Mouse (Mus musculus): ENCODE measurements around the gene Arap1. TPM values are rescaled to one million over a fixed set of nuclear protein-coding genes. Genes with fewer than 3 reads are reported as not detected.

Gene Arap1
- total and polyA plus RNA-seq, 2 experiments from 2014 or later, result 10.5 to 14.3 TPM

GRCm38 (mm10) chr7:101310327-101311028, 37.4 kb upstream of the Arap1 start:
- ATAC-seq (peak; percentile 98), DNase-seq (peak; percentile 100)
- peak overlapping the region; percentile 82 for H3K27ac ChIP-seq (ENCODE audit: low read depth, low read length)
- H3K27me3 ChIP-seq (ENCODE audit: insufficient read depth, low read length), result no peaks in the 10 kb centered on the region
- under 1% methylated on average over 43 of the region's 43 CpGs for WGBS
- peak; percentile 98 for TF ChIP-seq CTCF (IDR thresholded peaks at IDR 0.05; ENCODE audit: low read depth)
- H3K4me2 ChIP-seq (ENCODE audit: low read depth), result peak overlapping the region; percentile 55
- H3K4me1 ChIP-seq (ENCODE audit: insufficient read depth), result no peaks in the 10 kb centered on the region
- no peaks in the 10 kb centered on the region for H3K9me3 ChIP-seq (ENCODE audit: low read length)
- peak overlapping the region; percentile 48 for H3K4me3 ChIP-seq (ENCODE audit: low read depth, low read length)
- H3K9ac ChIP-seq, result peak overlapping the region; percentile 58
- no peaks in the 10 kb centered on the region for H3K36me3 ChIP-seq (ENCODE audit: insufficient read depth)

DNA sequence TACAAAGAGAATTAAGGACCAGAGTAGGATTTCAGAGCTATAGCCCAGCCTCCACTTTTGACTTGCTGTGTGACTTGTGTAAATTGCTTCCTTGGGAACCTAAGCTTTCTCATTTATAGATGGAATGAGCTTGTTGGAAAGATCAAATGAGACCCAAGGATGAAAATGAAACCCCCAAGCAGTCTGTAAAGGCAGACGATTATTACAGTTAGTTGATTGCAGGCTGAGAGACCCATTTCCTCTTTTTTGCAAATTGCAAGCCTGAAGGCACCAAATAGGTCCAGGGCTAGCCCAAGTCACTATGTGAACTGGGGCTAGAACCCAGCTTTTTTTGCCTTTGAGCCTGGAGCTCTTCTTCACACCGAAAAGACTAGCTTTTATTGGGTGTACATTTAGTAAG, 36.8 kb upstream of the Arap1 start:
- WGBS, result 44% methylated on average over 2 of the region's 2 CpGs
- no peaks in the 10 kb centered on the region for H3K4me1 ChIP-seq (ENCODE audit: insufficient read depth)
- H3K9ac ChIP-seq, result no peak overlapping the region
- no peaks in the 10 kb centered on the region for H3K27me3 ChIP-seq (ENCODE audit: insufficient read depth, low read length)
- TF ChIP-seq CTCF (IDR thresholded peaks at IDR 0.05; ENCODE audit: low read depth), result no peak
- no peak for DNase-seq
- H3K9me3 ChIP-seq (ENCODE audit: low read length), result no peaks in the 10 kb centered on the region
- peak overlapping the region; percentile 55 for H3K4me2 ChIP-seq (ENCODE audit: low read depth)
- peak overlapping the region; percentile 82 for H3K27ac ChIP-seq (ENCODE audit: low read depth, low read length)
- no peaks in the 10 kb centered on the region for H3K36me3 ChIP-seq (ENCODE audit: insufficient read depth)
- H3K4me3 ChIP-seq (ENCODE audit: low read depth, low read length), result peak overlapping the region; percentile 48; the same call in 1 of the 2 replicates
- no peak for ATAC-seq

DNA sequence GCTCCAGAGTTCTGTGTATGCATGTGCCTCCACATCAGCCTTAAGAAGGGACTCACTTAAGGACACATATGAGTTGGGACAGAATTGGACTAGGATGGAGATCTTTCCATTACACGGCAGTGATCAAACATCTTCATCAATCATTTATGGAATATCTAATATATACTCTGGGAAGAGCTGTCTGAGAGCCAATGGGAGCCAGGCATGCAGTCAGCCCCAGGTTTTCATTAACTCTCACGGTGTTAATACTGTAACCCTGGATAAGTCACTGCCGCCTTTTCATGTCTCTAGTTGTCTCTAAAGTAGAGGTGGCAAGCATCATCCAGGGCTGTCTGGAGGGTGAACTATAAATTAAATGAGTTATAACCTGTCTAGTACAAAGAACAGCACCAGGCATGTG, 34.8 kb upstream of the Arap1 start:
- no peaks in the 10 kb centered on the region for H3K9me3 ChIP-seq (ENCODE audit: low read length)
- no peaks in the 10 kb centered on the region for H3K27me3 ChIP-seq (ENCODE audit: insufficient read depth, low read length)
- H3K36me3 ChIP-seq (ENCODE audit: insufficient read depth), result no peaks in the 10 kb centered on the region
- TF ChIP-seq CTCF (IDR thresholded peaks at IDR 0.05; ENCODE audit: low read depth), result no peak
- ATAC-seq (no peak), DNase-seq (no peak)
- WGBS, result 82% methylated on average over 3 of the region's 3 CpGs
- H3K4me1 ChIP-seq (ENCODE audit: insufficient read depth), result no peaks in the 10 kb centered on the region
- no peak overlapping the region for H3K4me2 ChIP-seq (ENCODE audit: low read depth)
- no peak overlapping the region for H3K4me3 ChIP-seq (ENCODE audit: low read depth, low read length)
- H3K27ac ChIP-seq (ENCODE audit: low read depth, low read length), result no peak overlapping the region
- no peak overlapping the region for H3K9ac ChIP-seq

- Histone ChIP-seq H3K9ac (no peak overlapping the region), H3K27me3 (ENCODE audit: insufficient read depth, low read length) (no peaks in the 10 kb centered on the region), H3K4me3 (ENCODE audit: low read depth, low read length) (no peak overlapping the region), H3K36me3 (ENCODE audit: insufficient read depth) (no peaks in the 10 kb centered on the region), H3K27ac (ENCODE audit: low read depth, low read length) (no peak overlapping the region), H3K4me1 (ENCODE audit: insufficient read depth) (no peaks in the 10 kb centered on the region), H3K9me3 (ENCODE audit: low read length) (no peaks in the 10 kb centered on the region), H3K4me2 (ENCODE audit: low read depth) (no peak overlapping the region)
- WGBS, result 66% methylated on average over 5 of the region's 5 CpGs
- no peak for TF ChIP-seq CTCF (IDR thresholded peaks at IDR 0.05; ENCODE audit: low read depth)
- ATAC-seq (no peak), DNase-seq (no peak)
Observed at GRCm38 (mm10) chr7:101314396-101314795, 33.5 kb upstream of the Arap1 start.

- H3K27me3 ChIP-seq (ENCODE audit: insufficient read depth, low read length), result no peaks in the 10 kb centered on the region
- no peak overlapping the region for H3K9ac ChIP-seq
- 0 out of 2 replicates have a peak, but pooled peaks cover 4% of the 10 kb centered on the region for H3K4me1 ChIP-seq (ENCODE audit: insufficient read depth)
- DNase-seq (no peak), ATAC-seq (no peak)
- no peak overlapping the region for H3K4me2 ChIP-seq (ENCODE audit: low read depth)
- no peak overlapping the region for H3K27ac ChIP-seq (ENCODE audit: low read depth, low read length)
- no peaks in the 10 kb centered on the region for H3K9me3 ChIP-seq (ENCODE audit: low read length)
- no peaks in the 10 kb centered on the region for H3K36me3 ChIP-seq (ENCODE audit: insufficient read depth)
- TF ChIP-seq CTCF (IDR thresholded peaks at IDR 0.05; ENCODE audit: low read depth), result no peak
- H3K4me3 ChIP-seq (ENCODE audit: low read depth, low read length), result no peak overlapping the region
Observed at GRCm38 (mm10) chr7:101315699-101316098, 32.2 kb upstream of the Arap1 start.

DNA sequence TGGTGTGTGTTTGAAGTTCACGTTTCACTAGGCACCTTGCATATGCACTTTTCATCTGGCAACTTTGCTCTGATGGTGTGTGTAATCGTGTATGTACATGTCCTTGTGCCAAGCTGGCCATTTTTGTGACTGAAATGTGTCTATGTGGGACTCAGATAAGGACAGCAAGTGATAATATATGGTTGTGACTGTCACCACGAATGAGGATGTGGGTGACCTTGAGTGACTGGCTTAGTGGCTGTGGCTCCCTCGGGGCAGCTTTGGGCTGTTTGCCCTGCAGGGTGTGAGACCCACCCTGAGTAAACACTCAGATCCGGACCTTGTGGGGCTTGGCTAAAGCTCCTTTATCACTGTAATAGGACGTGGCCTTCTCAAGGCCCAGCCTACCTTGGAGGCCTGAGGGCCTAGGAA, 31.3 kb upstream of the Arap1 start:
- Histone ChIP-seq H3K27me3 (ENCODE audit: insufficient read depth, low read length) (no peaks in the 10 kb centered on the region), H3K36me3 (ENCODE audit: insufficient read depth) (no peaks in the 10 kb centered on the region), H3K27ac (ENCODE audit: low read depth, low read length) (no peak overlapping the region), H3K4me3 (ENCODE audit: low read depth, low read length) (no peak overlapping the region), H3K4me1 (ENCODE audit: insufficient read depth) (0 out of 2 replicates have a peak, but pooled peaks cover 4% of the 10 kb centered on the region), H3K4me2 (ENCODE audit: low read depth) (no peak overlapping the region), H3K9me3 (ENCODE audit: low read length) (no peaks in the 10 kb centered on the region), H3K9ac (no peak overlapping the region)
- ATAC-seq (no peak), DNase-seq (no peak)
- 76% methylated on average over 6 of the region's 6 CpGs for whole genome bisulfite sequencing
- no peak for TF ChIP-seq CTCF (IDR thresholded peaks at IDR 0.05; ENCODE audit: low read depth)

DNA sequence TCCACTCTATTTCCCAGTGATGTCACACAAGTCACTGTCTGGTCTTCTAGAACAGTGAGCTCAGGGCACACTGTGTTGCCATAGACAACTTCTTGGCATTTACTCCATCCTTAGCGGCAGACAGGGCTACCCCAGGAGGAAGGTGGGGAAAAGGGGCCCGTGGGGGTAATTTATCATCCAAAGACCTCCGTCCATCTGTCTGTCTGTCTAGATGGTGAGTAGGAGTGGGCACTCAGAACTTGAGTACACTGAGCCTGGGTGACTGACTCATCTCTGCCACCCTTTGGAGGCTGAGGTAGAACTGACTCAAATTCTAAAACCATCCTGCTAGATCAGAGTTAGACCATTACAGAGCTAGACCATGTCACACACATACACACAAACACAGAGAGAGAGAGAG, 30.9 kb upstream of the Arap1 start, which contains the start of gene Stard10:
TSS of gene Stard10 (plus strand) at position 73 of the 400 bp plus-strand sequence.
- Histone ChIP-seq H3K4me1 (ENCODE audit: insufficient read depth) (0 out of 2 replicates have a peak, but pooled peaks cover 4% of the 10 kb centered on the region), H3K36me3 (ENCODE audit: insufficient read depth) (no peaks in the 10 kb centered on the region), H3K4me2 (ENCODE audit: low read depth) (no peak within 1 kb of the TSS), H3K27me3 (ENCODE audit: insufficient read depth, low read length) (0 out of 2 replicates have a peak, but pooled peaks cover 4% of the 10 kb centered on the region), H3K9ac (no peak within 1 kb of the TSS), H3K4me3 (ENCODE audit: low read depth, low read length) (no peak within 1 kb of the TSS), H3K27ac (ENCODE audit: low read depth, low read length) (no peak within 1 kb of the TSS), H3K9me3 (ENCODE audit: low read length) (no peaks in the 10 kb centered on the region)
- 88% methylated on average over 3 of the region's 3 CpGs for WGBS
- ATAC-seq, result no peak
- no peak for TF ChIP-seq CTCF (IDR thresholded peaks at IDR 0.05; ENCODE audit: low read depth)
- no peak for DNase-seq
